Mouse (Mus musculus): ENCODE measurements at regions not wholly inside any gene's neighbourhood (a gene's known extent, or its start where the extent isn't known, plus 50 kb on each side); places are given as distances from the start of the nearest gene placed in this dataset.

DNA sequence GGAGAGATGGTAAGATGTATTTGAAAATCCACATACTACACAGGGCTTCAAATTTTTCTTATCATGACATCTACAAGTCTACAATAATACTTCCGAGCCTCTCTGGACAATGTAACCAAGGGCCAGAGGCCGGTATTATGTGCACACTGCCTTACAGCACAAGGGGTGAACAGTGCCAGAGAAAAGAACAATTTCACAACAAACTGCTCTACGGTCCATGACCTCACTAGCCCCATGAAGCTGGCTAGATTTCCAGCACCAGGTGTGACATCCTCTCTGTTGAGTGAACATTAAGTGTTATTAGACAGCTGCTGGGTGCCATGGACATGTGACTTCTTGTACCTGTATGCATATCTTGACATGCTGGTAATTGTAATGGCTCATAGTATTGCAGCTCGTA, 188.2 kb downstream of the Lnpk start:
- Histone ChIP-seq H3K4me3 (ENCODE audit: control insufficient read depth in 1 of 2, insufficient read depth in 1 of 2, low read depth in 1 of 2, low read length in 2 of 2) (no peak overlapping the region), H3K9ac (ENCODE audit: low read length) (no peak overlapping the region), H3K4me1 (ENCODE audit: control insufficient read depth in 2 of 2, insufficient read depth in 2 of 2, low read length in 2 of 2) (no peaks in the 10 kb centered on the region), H3K27ac (replicated peaks in 1 of 2; ENCODE audit: control insufficient read depth in 1 of 2, insufficient read depth in 1 of 2, low read depth in 2 of 2, low read length in 2 of 2) (no peak overlapping the region), H3K36me3 (ENCODE audit: control insufficient read depth, insufficient read depth, low read length) (no peaks in the 10 kb centered on the region), H3K4me2 (ENCODE audit: low read length) (no peak overlapping the region), H3K27me3 (ENCODE audit: control insufficient read depth, insufficient read depth, low read length) (no peaks in the 10 kb centered on the region), H3K9me3 (ENCODE audit: control insufficient read depth, low read length) (no peaks in the 10 kb centered on the region)
- ATAC-seq (ENCODE audit: insufficient number of reproducible peaks, insufficient read depth, low FRiP score, low read depth) = no peak
- 83% methylated on average over 4 of the region's 4 CpGs for WGBS

DNA sequence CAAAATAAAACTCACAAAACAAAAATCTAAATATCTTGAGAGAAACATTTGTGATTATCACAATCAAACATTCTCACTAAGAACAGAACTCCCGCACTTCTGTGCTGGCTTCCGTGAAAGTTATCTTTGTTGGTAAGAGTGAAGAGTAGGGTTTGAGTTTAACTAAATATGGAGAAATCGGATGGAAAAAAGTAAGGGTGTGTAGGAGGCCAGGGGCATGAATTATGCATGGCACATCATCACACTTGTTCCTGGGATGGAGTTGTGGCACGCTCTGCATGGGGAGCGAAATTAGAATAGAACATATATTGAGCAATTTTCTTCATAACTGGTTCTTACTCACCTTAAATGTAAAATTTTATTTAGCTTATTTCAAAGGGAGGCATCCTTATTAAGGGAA, 191.2 kb downstream of the Lnpk start:
- no peak overlapping the region for H3K4me3 ChIP-seq (ENCODE audit: control insufficient read depth in 1 of 2, insufficient read depth in 1 of 2, low read depth in 1 of 2, low read length in 2 of 2)
- H3K4me1 ChIP-seq (ENCODE audit: control insufficient read depth in 2 of 2, insufficient read depth in 2 of 2, low read length in 2 of 2) = no peaks in the 10 kb centered on the region
- no peak overlapping the region for H3K27ac ChIP-seq (replicated peaks in 1 of 2; ENCODE audit: control insufficient read depth in 1 of 2, insufficient read depth in 1 of 2, low read depth in 2 of 2, low read length in 2 of 2)
- WGBS = 88% methylated on average over 5 of the region's 5 CpGs
- no peak overlapping the region for H3K4me2 ChIP-seq (ENCODE audit: low read length)
- no peak for ATAC-seq (ENCODE audit: insufficient number of reproducible peaks, insufficient read depth, low FRiP score, low read depth)
- H3K9me3 ChIP-seq (ENCODE audit: control insufficient read depth, low read length) = no peaks in the 10 kb centered on the region
- H3K9ac ChIP-seq (ENCODE audit: low read length) = no peak overlapping the region
- H3K27me3 ChIP-seq (ENCODE audit: control insufficient read depth, insufficient read depth, low read length) = no peaks in the 10 kb centered on the region
- H3K36me3 ChIP-seq (ENCODE audit: control insufficient read depth, insufficient read depth, low read length) = no peaks in the 10 kb centered on the region

DNA sequence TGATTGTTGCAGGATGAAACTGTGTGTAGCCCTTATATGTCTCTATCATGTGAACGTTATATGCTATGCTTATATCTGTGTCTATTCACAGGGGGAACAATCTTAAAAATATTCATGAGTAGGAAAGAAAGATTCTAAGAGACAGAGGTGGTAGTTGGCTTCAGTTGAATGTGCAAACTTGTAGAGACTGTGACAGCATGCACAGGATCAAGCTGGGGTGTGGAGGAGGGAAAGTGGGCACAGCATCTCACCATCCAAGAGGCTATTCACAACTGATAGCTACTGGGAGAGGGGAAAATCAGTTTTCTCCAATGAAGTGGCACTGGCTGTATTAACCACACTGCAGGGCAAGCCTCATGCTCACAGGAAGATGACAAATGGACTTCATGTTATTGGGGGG, 194.3 kb downstream of the Lnpk start:
- H3K27me3 ChIP-seq (ENCODE audit: control insufficient read depth, insufficient read depth, low read length) = no peaks in the 10 kb centered on the region
- no peak for ATAC-seq (ENCODE audit: insufficient number of reproducible peaks, insufficient read depth, low FRiP score, low read depth)
- no peaks in the 10 kb centered on the region for H3K4me1 ChIP-seq (ENCODE audit: control insufficient read depth in 2 of 2, insufficient read depth in 2 of 2, low read length in 2 of 2)
- H3K27ac ChIP-seq (replicated peaks in 1 of 2; ENCODE audit: control insufficient read depth in 1 of 2, insufficient read depth in 1 of 2, low read depth in 2 of 2, low read length in 2 of 2) = no peak overlapping the region
- 88% methylated on average over 1 of the region's 1 CpGs for WGBS
- no peak overlapping the region for H3K9ac ChIP-seq (ENCODE audit: low read length)
- H3K36me3 ChIP-seq (ENCODE audit: control insufficient read depth, insufficient read depth, low read length) = no peaks in the 10 kb centered on the region
- no peak overlapping the region for H3K4me2 ChIP-seq (ENCODE audit: low read length)
- H3K9me3 ChIP-seq (ENCODE audit: control insufficient read depth, low read length) = no peaks in the 10 kb centered on the region
- no peak overlapping the region for H3K4me3 ChIP-seq (ENCODE audit: control insufficient read depth in 1 of 2, insufficient read depth in 1 of 2, low read depth in 1 of 2, low read length in 2 of 2)

DNA sequence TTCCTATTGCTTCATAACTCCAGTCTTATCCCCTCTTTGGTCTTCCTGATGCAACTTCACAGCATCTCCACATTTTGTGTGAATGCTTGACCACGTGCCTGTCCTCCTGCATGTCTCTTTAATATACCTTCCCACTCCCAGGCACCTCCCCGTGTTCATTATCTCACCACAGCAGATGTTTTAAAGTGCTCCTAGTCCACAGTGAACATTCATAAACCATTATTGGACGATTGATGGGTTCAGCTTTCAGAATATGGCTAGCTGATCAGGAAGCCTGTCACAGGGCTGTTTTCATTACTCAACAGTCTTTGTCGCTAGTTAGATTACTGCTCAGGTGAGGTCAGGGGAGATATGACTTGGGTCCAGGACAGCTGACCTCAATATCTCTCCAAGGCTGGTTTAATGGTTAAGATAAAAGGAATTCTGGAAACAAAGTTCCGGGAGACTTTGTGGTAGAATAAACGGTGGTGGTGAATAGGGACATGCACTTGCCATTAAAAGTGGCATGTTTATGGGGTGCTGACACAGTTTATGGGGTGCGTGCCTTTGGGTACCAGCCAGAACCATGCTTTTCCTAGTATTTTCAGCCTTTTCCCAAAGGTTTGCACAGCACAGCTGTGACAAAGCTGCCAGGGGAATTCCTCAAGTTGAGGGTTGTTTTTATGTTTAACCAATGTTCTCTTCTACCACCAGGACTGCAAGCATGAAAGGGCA, 198.5 kb downstream of the Lnpk start:
- Histone ChIP-seq H3K36me3 (ENCODE audit: control insufficient read depth, insufficient read depth, low read length) (no peaks in the 10 kb centered on the region), H3K4me1 (ENCODE audit: control insufficient read depth in 2 of 2, insufficient read depth in 2 of 2, low read length in 2 of 2) (no peaks in the 10 kb centered on the region), H3K27ac (replicated peaks in 1 of 2; ENCODE audit: control insufficient read depth in 1 of 2, insufficient read depth in 1 of 2, low read depth in 2 of 2, low read length in 2 of 2) (no peak overlapping the region), H3K4me3 (ENCODE audit: control insufficient read depth in 1 of 2, insufficient read depth in 1 of 2, low read depth in 1 of 2, low read length in 2 of 2) (no peak overlapping the region), H3K9me3 (ENCODE audit: control insufficient read depth, low read length) (no peaks in the 10 kb centered on the region), H3K9ac (ENCODE audit: low read length) (no peak overlapping the region), H3K4me2 (ENCODE audit: low read length) (no peak overlapping the region), H3K27me3 (ENCODE audit: control insufficient read depth, insufficient read depth, low read length) (no peaks in the 10 kb centered on the region)
- no peak for ATAC-seq (ENCODE audit: insufficient number of reproducible peaks, insufficient read depth, low FRiP score, low read depth)
- 72% methylated on average over 7 of the region's 7 CpGs for WGBS

DNA sequence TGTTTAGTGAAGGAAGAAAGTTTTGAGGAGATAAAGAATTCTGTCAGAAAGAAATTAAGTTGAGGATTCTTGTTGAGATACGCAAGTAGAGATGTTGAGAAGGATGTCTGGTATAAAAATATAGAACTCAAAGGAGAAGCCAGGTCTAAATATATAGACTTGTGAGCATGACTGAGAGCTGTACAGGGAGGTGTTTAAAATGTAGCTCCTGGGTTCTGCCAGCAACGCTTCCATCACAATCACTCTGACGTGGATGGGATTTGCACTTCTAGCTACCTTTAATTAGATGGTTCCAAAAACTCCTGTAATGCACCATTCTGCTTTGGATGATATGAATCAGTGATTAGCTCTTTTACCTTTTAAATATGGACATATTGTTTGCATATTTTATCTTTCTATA, 200.5 kb downstream of the Lnpk start:
- no peaks in the 10 kb centered on the region for H3K4me1 ChIP-seq (ENCODE audit: control insufficient read depth in 2 of 2, insufficient read depth in 2 of 2, low read length in 2 of 2)
- no peaks in the 10 kb centered on the region for H3K9me3 ChIP-seq (ENCODE audit: control insufficient read depth, low read length)
- no peak overlapping the region for H3K9ac ChIP-seq (ENCODE audit: low read length)
- no peaks in the 10 kb centered on the region for H3K27me3 ChIP-seq (ENCODE audit: control insufficient read depth, insufficient read depth, low read length)
- H3K36me3 ChIP-seq (ENCODE audit: control insufficient read depth, insufficient read depth, low read length) = no peaks in the 10 kb centered on the region
- 95% methylated on average over 3 of the region's 3 CpGs for WGBS
- no peak overlapping the region for H3K4me2 ChIP-seq (ENCODE audit: low read length)
- H3K4me3 ChIP-seq (ENCODE audit: control insufficient read depth in 1 of 2, insufficient read depth in 1 of 2, low read depth in 1 of 2, low read length in 2 of 2) = no peak overlapping the region
- no peak for ATAC-seq (ENCODE audit: insufficient number of reproducible peaks, insufficient read depth, low FRiP score, low read depth)
- H3K27ac ChIP-seq (replicated peaks in 1 of 2; ENCODE audit: control insufficient read depth in 1 of 2, insufficient read depth in 1 of 2, low read depth in 2 of 2, low read length in 2 of 2) = no peak overlapping the region

DNA sequence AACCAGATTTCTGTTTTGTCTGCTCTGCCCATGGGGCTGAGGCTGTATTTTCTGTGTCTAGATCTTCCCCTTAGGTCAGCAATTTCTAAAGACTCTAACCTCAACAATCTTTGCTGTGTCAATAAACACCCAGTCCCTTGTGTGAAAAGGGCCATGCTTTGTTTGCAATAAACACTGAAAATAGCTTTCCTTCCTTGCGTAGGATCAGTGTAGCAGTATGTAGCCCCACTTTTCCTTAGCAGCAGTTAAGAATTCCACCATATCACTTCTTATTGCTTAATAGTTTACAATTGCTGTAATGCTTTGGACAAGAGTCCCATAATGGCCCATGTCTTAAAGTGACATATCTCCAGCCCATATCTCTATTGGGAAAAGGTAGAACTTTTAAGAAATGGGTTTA, 205.3 kb downstream of the Lnpk start:
- ATAC-seq (ENCODE audit: insufficient number of reproducible peaks, insufficient read depth, low FRiP score, low read depth) = no peak
- no peak overlapping the region for H3K4me3 ChIP-seq (ENCODE audit: control insufficient read depth in 1 of 2, insufficient read depth in 1 of 2, low read depth in 1 of 2, low read length in 2 of 2)
- WGBS = 100% methylated on average over 1 of the region's 1 CpGs

DNA sequence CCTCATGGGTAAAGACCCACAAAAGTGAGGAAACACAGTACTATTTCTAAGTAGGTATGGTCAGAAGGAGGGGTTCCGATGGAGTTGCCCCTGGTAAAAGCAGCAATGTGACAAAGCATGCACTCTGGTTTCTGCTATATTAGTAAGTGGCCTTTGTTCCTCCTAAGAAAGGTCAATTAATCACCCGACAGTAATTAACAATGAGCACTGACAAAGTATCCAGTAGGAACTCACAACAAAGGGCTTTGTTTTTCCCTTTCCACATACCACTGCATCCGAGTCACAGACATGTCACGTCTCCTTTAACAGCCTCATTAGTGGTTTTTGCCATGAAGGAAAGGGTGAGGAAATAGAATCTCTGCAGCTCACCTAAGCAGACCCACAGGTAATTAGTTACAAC, 206.2 kb downstream of the Lnpk start:
- no peak for ATAC-seq (ENCODE audit: insufficient number of reproducible peaks, insufficient read depth, low FRiP score, low read depth)
- H3K27me3 ChIP-seq (ENCODE audit: control insufficient read depth, insufficient read depth, low read length) = no peaks in the 10 kb centered on the region
- no peak overlapping the region for H3K4me2 ChIP-seq (ENCODE audit: low read length)
- no peaks in the 10 kb centered on the region for H3K36me3 ChIP-seq (ENCODE audit: control insufficient read depth, insufficient read depth, low read length)
- no peak overlapping the region for H3K9ac ChIP-seq (ENCODE audit: low read length)
- WGBS = 77% methylated on average over 4 of the region's 4 CpGs
- no peaks in the 10 kb centered on the region for H3K9me3 ChIP-seq (ENCODE audit: control insufficient read depth, low read length)
- no peak overlapping the region for H3K27ac ChIP-seq (replicated peaks in 1 of 2; ENCODE audit: control insufficient read depth in 1 of 2, insufficient read depth in 1 of 2, low read depth in 2 of 2, low read length in 2 of 2)
- no peaks in the 10 kb centered on the region for H3K4me1 ChIP-seq (ENCODE audit: control insufficient read depth in 2 of 2, insufficient read depth in 2 of 2, low read length in 2 of 2)
- H3K4me3 ChIP-seq (ENCODE audit: control insufficient read depth in 1 of 2, insufficient read depth in 1 of 2, low read depth in 1 of 2, low read length in 2 of 2) = no peak overlapping the region

More for the DNA sequence above, 205.3 kb downstream of the Lnpk start:
- H3K27me3 ChIP-seq (ENCODE audit: control insufficient read depth, insufficient read depth, low read length) = no peaks in the 10 kb centered on the region
- H3K27ac ChIP-seq (replicated peaks in 1 of 2; ENCODE audit: control insufficient read depth in 1 of 2, insufficient read depth in 1 of 2, low read depth in 2 of 2, low read length in 2 of 2) = no peak overlapping the region
- no peaks in the 10 kb centered on the region for H3K4me1 ChIP-seq (ENCODE audit: control insufficient read depth in 2 of 2, insufficient read depth in 2 of 2, low read length in 2 of 2)
- H3K9me3 ChIP-seq (ENCODE audit: control insufficient read depth, low read length) = no peaks in the 10 kb centered on the region
- H3K36me3 ChIP-seq (ENCODE audit: control insufficient read depth, insufficient read depth, low read length) = no peaks in the 10 kb centered on the region
- no peak overlapping the region for H3K9ac ChIP-seq (ENCODE audit: low read length)
- no peak overlapping the region for H3K4me2 ChIP-seq (ENCODE audit: low read length)

DNA sequence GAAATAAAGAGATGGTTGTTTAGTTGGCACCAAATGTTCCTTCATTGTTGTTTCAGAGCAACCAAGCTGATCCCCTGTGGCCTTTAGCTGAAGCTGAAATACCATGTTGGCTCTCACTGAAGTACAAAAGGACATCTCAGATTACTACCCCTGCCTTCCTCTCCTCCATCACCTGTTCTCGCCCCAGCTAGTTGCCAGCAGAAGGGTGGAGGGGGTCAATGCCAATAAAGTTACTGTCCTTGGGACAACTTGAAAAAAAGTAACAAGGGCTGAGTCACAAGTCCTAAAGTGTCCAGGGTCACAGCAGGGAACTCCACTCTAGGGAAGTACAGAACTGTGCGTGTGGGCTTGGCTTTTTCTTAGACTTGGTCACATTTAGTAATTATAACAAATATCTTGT, 216.0 kb downstream of the Lnpk start:
- no peak overlapping the region for H3K4me3 ChIP-seq (ENCODE audit: control insufficient read depth in 1 of 2, insufficient read depth in 1 of 2, low read depth in 1 of 2, low read length in 2 of 2)
- H3K4me1 ChIP-seq (ENCODE audit: control insufficient read depth in 2 of 2, insufficient read depth in 2 of 2, low read length in 2 of 2) = no peaks in the 10 kb centered on the region
- WGBS = 83% methylated on average over 2 of the region's 2 CpGs
- H3K4me2 ChIP-seq (ENCODE audit: low read length) = no peak overlapping the region
- H3K27ac ChIP-seq (replicated peaks in 1 of 2; ENCODE audit: control insufficient read depth in 1 of 2, insufficient read depth in 1 of 2, low read depth in 2 of 2, low read length in 2 of 2) = no peak overlapping the region
- H3K27me3 ChIP-seq (ENCODE audit: control insufficient read depth, insufficient read depth, low read length) = no peaks in the 10 kb centered on the region
- H3K9me3 ChIP-seq (ENCODE audit: control insufficient read depth, low read length) = no peaks in the 10 kb centered on the region
- H3K9ac ChIP-seq (ENCODE audit: low read length) = no peak overlapping the region
- H3K36me3 ChIP-seq (ENCODE audit: control insufficient read depth, insufficient read depth, low read length) = no peaks in the 10 kb centered on the region
- ATAC-seq (ENCODE audit: insufficient number of reproducible peaks, insufficient read depth, low FRiP score, low read depth) = no peak

All from heart, embryonic 14.5 days (tissue).